Mouse (Mus musculus): Measurements from ENCODE around the gene Limch1. TPM values are rescaled to one million over a fixed set of nuclear protein-coding genes. Genes with fewer than 3 reads are reported as not detected.

Gene Limch1
- polyA plus RNA-seq, 1 experiment: 44.2 TPM

DNA sequence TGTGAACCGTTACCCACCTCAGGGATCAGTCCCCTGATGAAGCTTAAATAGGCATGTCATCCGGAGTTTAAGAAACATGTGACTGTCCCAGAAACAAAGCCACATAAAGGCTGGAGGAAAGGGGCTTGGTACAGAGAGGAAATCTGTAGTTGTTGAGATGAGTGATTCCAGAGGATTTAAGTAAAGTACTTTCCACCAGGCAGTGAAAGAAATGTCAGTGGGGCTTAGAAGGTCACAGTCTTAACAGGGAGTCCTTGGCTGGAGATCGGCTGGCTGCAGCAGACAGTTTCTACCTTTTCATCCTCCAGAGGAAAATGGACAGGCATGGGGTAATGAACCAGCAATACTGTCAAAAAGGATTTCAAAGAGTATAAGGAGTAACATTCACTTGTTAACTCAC is 27.2 kb upstream of the Limch1 start:
- H3K4me3 ChIP-seq (ENCODE audit: insufficient read depth, low read length): no peak overlapping the region
- TF ChIP-seq CTCF (IDR thresholded peaks at IDR 0.05; ENCODE audit: borderline replicate concordance, insufficient read depth, low read length): no peak
- TF ChIP-seq POLR2A (IDR thresholded peaks at IDR 0.05; ENCODE audit: low read depth, low read length): no peak
- H3K4me1 ChIP-seq (ENCODE audit: control insufficient read depth, insufficient read depth, low read length): no peaks in the 10 kb centered on the region
- no peak overlapping the region for H3K27ac ChIP-seq (ENCODE audit: insufficient read depth, low read length)

DNA sequence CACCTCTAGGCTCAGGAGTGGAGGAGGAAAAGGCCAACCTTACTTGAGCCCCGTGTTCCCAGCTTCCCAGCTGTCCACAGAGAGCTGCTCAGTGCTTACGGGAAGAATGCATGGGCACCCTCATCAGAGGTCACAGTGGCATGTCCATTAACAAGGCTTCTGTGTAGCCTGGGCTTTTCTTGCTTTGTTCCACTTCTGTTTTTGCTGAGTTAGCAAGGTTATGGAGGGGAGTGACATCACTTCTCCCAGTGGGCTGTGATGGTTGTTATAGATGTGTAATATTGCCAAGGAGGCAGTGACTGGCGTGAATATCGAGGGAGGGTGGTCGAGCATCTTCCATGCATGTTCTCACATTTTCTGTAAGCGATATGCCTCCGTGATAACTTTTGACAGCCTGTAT is 26.7 kb upstream of the Limch1 start:
- TF ChIP-seq POLR2A (IDR thresholded peaks at IDR 0.05; ENCODE audit: low read depth, low read length) (no peak), CTCF (IDR thresholded peaks at IDR 0.05; ENCODE audit: borderline replicate concordance, insufficient read depth, low read length) (no peak)
- no peaks in the 10 kb centered on the region for H3K4me1 ChIP-seq (ENCODE audit: control insufficient read depth, insufficient read depth, low read length)
- no peak overlapping the region for H3K27ac ChIP-seq (ENCODE audit: insufficient read depth, low read length)
- no peak overlapping the region for H3K4me3 ChIP-seq (ENCODE audit: insufficient read depth, low read length)

GRCm38 (mm10) chr5:66720921-66721320 is 24.7 kb upstream of the Limch1 start:
- Histone ChIP-seq H3K4me1 (ENCODE audit: control insufficient read depth, insufficient read depth, low read length) (no peaks in the 10 kb centered on the region), H3K27ac (ENCODE audit: insufficient read depth, low read length) (no peak overlapping the region), H3K4me3 (ENCODE audit: insufficient read depth, low read length) (no peak overlapping the region)
- no peak for TF ChIP-seq CTCF (IDR thresholded peaks at IDR 0.05; ENCODE audit: borderline replicate concordance, insufficient read depth, low read length)
- no peak for TF ChIP-seq POLR2A (IDR thresholded peaks at IDR 0.05; ENCODE audit: low read depth, low read length)

- Histone ChIP-seq H3K4me1 (ENCODE audit: control insufficient read depth, insufficient read depth, low read length) (no peaks in the 10 kb centered on the region), H3K4me3 (ENCODE audit: insufficient read depth, low read length) (no peak overlapping the region), H3K27ac (ENCODE audit: insufficient read depth, low read length) (no peak overlapping the region)
- TF ChIP-seq CTCF (IDR thresholded peaks at IDR 0.05; ENCODE audit: borderline replicate concordance, insufficient read depth, low read length) (no peak), POLR2A (IDR thresholded peaks at IDR 0.05; ENCODE audit: low read depth, low read length) (no peak)
Observed at GRCm38 (mm10) chr5:66722586-66722985, 23.0 kb upstream of the Limch1 start.

DNA sequence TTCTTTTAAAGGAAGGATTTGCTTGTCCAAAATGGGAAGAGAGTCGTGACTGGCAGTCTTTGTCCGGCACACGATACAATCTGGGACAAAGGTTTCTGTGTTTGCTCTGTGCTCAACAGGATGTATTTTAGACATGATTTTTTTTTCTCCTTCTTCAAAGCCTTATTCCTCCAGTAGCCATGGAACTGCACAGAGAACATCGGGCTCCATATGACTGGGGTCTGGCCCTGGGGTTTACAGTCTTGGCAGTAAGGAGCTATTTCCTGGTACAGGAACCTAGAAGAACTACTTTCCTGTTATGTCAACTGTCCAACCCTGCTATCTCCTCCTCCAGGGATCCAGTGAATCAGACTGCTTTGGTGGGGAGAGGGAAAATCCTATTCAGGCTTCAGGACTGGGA is 22.6 kb upstream of the Limch1 start:
- no peak for TF ChIP-seq POLR2A (IDR thresholded peaks at IDR 0.05; ENCODE audit: low read depth, low read length)
- TF ChIP-seq CTCF (IDR thresholded peaks at IDR 0.05; ENCODE audit: borderline replicate concordance, insufficient read depth, low read length): no peak

DNA sequence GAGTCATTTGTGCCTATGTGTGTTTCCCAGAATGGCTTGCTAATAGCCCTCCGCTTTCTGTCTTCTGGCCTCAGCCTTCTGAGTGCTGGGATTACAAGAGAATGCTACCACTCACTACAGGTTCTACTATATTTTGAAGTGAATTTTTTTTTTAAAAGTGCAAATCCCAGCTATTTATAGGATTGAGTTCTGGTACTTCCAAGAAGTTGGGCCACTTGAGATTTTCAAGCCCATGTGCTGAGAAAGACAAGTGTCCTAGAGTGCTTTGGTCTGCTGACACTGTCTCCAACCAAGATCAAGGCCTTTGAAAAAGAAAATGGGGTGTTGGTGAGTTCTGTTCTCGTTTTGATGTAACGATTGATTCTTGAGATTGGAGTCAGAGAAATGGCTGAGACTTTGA is 22.0 kb upstream of the Limch1 start:
- Histone ChIP-seq H3K4me3 (ENCODE audit: insufficient read depth, low read length) (no peak overlapping the region), H3K27ac (ENCODE audit: insufficient read depth, low read length) (no peak overlapping the region), H3K4me1 (ENCODE audit: control insufficient read depth, insufficient read depth, low read length) (no peaks in the 10 kb centered on the region)
- TF ChIP-seq CTCF (IDR thresholded peaks at IDR 0.05; ENCODE audit: borderline replicate concordance, insufficient read depth, low read length) (no peak), POLR2A (IDR thresholded peaks at IDR 0.05; ENCODE audit: low read depth, low read length) (no peak)

More for the DNA sequence above, 22.6 kb upstream of the Limch1 start:
- Histone ChIP-seq H3K4me3 (ENCODE audit: insufficient read depth, low read length) (no peak overlapping the region), H3K27ac (ENCODE audit: insufficient read depth, low read length) (no peak overlapping the region), H3K4me1 (ENCODE audit: control insufficient read depth, insufficient read depth, low read length) (no peaks in the 10 kb centered on the region)

DNA sequence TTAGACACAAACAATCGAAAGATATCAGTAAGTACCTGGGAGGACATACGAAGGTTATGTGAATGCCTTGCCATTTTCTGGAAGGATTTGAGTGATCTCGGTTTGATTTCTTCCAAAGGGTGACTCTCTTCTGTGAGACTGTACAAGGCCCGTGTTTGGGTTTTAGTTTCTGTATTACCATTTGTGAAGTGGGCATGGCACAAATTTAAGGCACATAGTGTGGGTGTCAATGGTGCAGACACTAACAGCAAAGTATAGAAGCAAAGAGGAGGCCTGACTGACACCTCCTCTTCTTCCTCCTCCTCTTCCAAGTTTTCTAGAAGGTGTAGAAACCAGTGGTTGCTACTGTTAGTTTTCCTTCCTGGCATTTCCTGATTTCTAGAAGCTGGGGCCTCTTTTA is 16.3 kb upstream of the Limch1 start:
- Histone ChIP-seq H3K4me3 (ENCODE audit: insufficient read depth, low read length) (no peak overlapping the region), H3K4me1 (ENCODE audit: control insufficient read depth, insufficient read depth, low read length) (0 out of 2 replicates have a peak, but pooled peaks cover 2% of the 10 kb centered on the region), H3K27ac (ENCODE audit: insufficient read depth, low read length) (no peak overlapping the region)
- TF ChIP-seq POLR2A (IDR thresholded peaks at IDR 0.05; ENCODE audit: low read depth, low read length) (no peak), CTCF (IDR thresholded peaks at IDR 0.05; ENCODE audit: borderline replicate concordance, insufficient read depth, low read length) (no peak)

DNA sequence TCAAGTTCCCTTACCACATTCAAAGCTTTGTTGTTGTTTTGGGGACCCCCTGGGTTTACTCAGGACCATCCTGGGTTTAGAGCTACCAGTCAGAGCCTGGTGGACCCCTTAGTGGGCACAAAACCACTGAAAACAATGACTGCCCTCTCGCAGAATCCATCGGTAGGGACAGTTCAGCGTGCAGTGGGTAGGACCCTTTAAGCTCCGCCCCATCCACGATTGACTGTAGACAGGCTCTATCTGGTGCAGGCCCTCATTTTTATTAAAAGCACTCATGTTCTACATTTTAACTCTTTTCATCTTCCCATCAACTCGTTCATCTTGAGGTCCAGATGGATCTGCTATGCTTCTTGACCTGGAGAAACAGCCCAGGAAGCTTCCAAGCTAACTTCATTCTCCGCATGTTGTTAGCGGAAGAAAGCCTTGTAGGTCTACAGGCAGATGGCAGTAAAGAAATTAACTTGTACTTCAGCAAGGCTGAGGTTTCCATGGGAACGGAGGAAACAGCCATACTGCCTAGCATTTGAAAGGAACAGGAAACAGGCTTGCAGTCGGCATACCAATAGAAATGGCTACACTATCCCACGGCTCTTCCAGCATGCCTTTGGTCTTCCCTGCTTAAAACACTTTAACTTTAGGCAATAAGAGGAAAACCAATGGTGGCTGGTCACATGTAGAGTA is 14.9 kb upstream of the Limch1 start:
- TF ChIP-seq CTCF (IDR thresholded peaks at IDR 0.05; ENCODE audit: borderline replicate concordance, insufficient read depth, low read length) (no peak), POLR2A (IDR thresholded peaks at IDR 0.05; ENCODE audit: low read depth, low read length) (no peak)
- Histone ChIP-seq H3K27ac (ENCODE audit: insufficient read depth, low read length) (no peak overlapping the region), H3K4me1 (ENCODE audit: control insufficient read depth, insufficient read depth, low read length) (0 out of 2 replicates have a peak, but pooled peaks cover 2% of the 10 kb centered on the region), H3K4me3 (ENCODE audit: insufficient read depth, low read length) (no peak overlapping the region)

DNA sequence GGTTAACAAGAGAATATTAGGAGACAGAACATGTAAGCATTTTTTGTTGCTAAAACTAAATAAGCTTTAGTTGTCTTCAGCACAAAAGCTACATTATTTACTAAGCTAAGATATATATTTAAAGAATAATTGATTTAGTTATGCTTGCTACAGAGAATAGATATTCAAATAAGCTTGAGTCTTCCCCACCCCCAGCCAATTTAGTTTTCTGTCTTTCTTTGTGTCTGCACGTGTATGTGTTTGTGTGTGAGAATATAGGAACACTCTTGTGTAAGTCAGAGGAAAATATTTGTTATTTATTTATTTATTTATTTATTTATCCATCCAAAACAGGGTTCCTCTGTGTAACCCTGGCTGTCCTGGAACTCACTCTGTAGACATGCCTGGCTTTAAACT is 14.3 kb upstream of the Limch1 start:
- H3K4me1 ChIP-seq (ENCODE audit: control insufficient read depth, insufficient read depth, low read length): 0 out of 2 replicates have a peak, but pooled peaks cover 2% of the 10 kb centered on the region
- TF ChIP-seq POLR2A (IDR thresholded peaks at IDR 0.05; ENCODE audit: low read depth, low read length): no peak
- no peak for TF ChIP-seq CTCF (IDR thresholded peaks at IDR 0.05; ENCODE audit: borderline replicate concordance, insufficient read depth, low read length)
- H3K4me3 ChIP-seq (ENCODE audit: insufficient read depth, low read length): no peak overlapping the region
- no peak overlapping the region for H3K27ac ChIP-seq (ENCODE audit: insufficient read depth, low read length)

- no peak for TF ChIP-seq POLR2A (IDR thresholded peaks at IDR 0.05; ENCODE audit: low read depth, low read length)
- TF ChIP-seq CTCF (IDR thresholded peaks at IDR 0.05; ENCODE audit: borderline replicate concordance, insufficient read depth, low read length): no peak
- Histone ChIP-seq H3K27ac (ENCODE audit: insufficient read depth, low read length) (no peak overlapping the region), H3K4me1 (ENCODE audit: control insufficient read depth, insufficient read depth, low read length) (0 out of 2 replicates have a peak, but pooled peaks cover 2% of the 10 kb centered on the region), H3K4me3 (ENCODE audit: insufficient read depth, low read length) (no peak overlapping the region)
Observed at GRCm38 (mm10) chr5:66733556-66733955, 12.1 kb upstream of the Limch1 start.
